Mouse (Mus musculus) ES-E14 (cell line): Measurements from ENCODE around the gene Olfr1375.
"Not testable (repeated sequence)": the region's sequence is repeated elsewhere in the genome, so short reads cannot be mapped to it uniquely, and the experiment has no call there.

ENCODE experiments used
- HCFC1 ChIP-seq: IDR thresholded peaks from 2 replicates; pipeline ENCODE4 v1.6.1; 2012; ENCODE audit warnings: low read length, inconsistent platforms, borderline replicate concordance; ENCODE audit not compliant: insufficient read depth
- MAFK ChIP-seq: IDR thresholded peaks from 2 replicates; pipeline ENCODE4 v1.6.1; 2014; ENCODE audit warnings: mild to moderate bottlenecking, low read depth, low read length, inconsistent platforms; ENCODE audit not compliant: insufficient read depth
- ZC3H11A ChIP-seq: IDR thresholded peaks from 2 replicates; pipeline ENCODE4 v1.6.1; 2012; ENCODE audit warnings: low read depth, mild to moderate bottlenecking, inconsistent platforms, low read length, borderline replicate concordance
- ZNF384 ChIP-seq: IDR thresholded peaks from 2 replicates; pipeline ENCODE4 v1.6.1; 2012; ENCODE audit warnings: low read depth, low read length, inconsistent platforms

DNA sequence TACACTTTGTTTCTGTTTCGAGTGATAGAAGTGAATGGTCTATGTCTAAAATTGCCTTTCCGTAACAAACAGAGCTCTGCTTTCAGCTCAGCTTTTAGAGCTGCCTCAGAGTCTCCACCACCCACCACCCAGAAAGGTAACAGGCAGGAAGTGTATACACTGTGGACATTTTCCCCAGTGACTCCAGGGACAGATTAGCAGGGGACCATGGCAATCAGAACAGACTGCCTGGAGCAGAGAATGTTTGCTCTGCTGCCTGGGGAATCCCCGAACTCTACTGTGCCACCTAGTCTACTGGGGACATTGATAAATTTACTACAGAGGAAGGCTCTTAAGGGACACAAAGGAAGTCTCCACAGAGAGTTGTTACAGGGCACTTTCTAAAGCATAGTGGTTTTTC lies 3.1 kb upstream of the Olfr1375 start:
- not testable (repeated sequence) for TF ChIP-seq ZC3H11A, MAFK, ZNF384, HCFC1
